Mouse (Mus musculus) forebrain, embryonic 10.5 days (tissue): ENCODE measurements around the gene Afg1l. TPM values are rescaled to one million over a fixed set of nuclear protein-coding genes. Genes with fewer than 3 reads are reported as not detected.

Source experiments
- DNase-seq: peaks from one replicate; pipeline ENCODE4 v3.0.0-alpha.2; 2017; ENCODE audit warnings: low spot score; ENCODE audit errors: extremely low spot score
- H3K27ac ChIP-seq: fragments of 300-500 bp; sonication (generic); 2 replicates; pipeline ENCODE4 v1.5.1; 2016; ENCODE audit warnings: mild to moderate bottlenecking
- H3K27me3 ChIP-seq: fragments of 300-500 bp; sonication (generic); 2 replicates; pipeline ENCODE4 v1.6.1; 2016; ENCODE audit warnings: mild to moderate bottlenecking; ENCODE audit not compliant: poor library complexity, severe bottlenecking
- H3K36me3 ChIP-seq: fragments of 300-500 bp; sonication (generic); replicated peaks from 2 replicates; pipeline ENCODE4 v1.6.1; 2016; ENCODE audit warnings: mild to moderate bottlenecking, moderate library complexity
- H3K4me1 ChIP-seq: fragments of 300-500 bp; sonication (generic); 2 replicates; pipeline ENCODE4 v1.6.1; 2016
- H3K4me3 ChIP-seq: fragments of 300-500 bp; sonication (generic); 2 replicates; pipeline ENCODE4 v1.5.1; 2016; ENCODE audit warnings: mild to moderate bottlenecking, moderate library complexity
- H3K9me3 ChIP-seq: fragments of 300-500 bp; sonication (generic); 2 replicates; pipeline ENCODE4 v1.6.1; 2016; ENCODE audit warnings: mild to moderate bottlenecking, moderate library complexity
- WGBS: fragments of 180-500 bp; shearing (Covaris S2); methylation state at CpG from one replicate; pipeline ENCODE4 v1.1.7; 2016; 5-methylcytosine and 5-hydroxymethylcytosine counted together
- polyA plus RNA-seq: library from polyadenylated mRNA; unstranded; fragments of >200 nt; fragmentation: Nextera tagmentation; extraction: Ambion mirVana; gene quantifications from 2 replicates; pipeline ENCODE4 v1.2.1, GENCODE M21; 2016

The Afg1l gene
- 3.6 TPM in 2 replicates for polyA plus RNA-seq

DNA sequence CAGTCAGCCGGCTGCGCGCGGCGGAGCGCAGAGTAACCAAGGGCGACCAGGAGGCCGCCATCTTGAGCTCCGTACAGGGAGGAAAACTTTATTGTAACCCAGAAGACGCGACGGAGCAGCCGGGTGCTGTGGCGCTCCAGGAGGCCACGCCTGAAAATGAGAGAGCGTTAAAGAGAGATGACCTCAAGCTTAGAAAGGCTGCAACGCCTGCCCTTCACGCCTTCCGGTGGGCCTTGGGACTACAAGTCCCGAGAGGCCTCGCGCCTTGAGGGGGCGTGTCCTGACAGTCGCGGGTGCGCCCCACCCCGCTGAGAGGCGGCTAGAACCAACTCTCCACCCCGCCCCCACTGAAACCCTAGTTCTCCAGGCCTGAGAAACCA, at the start of gene Afg1l:
TSS of gene Afg1l (minus strand) at position 225 of the 380 bp plus-strand sequence.
- no peaks in the 10 kb centered on the region for H3K9me3 ChIP-seq
- no peaks in the 10 kb centered on the region for H3K36me3 ChIP-seq
- peaks cover 18% of the 10 kb centered on the region for H3K4me1 ChIP-seq
- peak; percentile 89 for DNase-seq
- H3K4me3 ChIP-seq: peak within 1 kb of the TSS; percentile 83
- H3K27me3 ChIP-seq: no peaks in the 10 kb centered on the region
- under 1% methylated on average over 29 of the region's 29 CpGs for WGBS
- H3K27ac ChIP-seq: peak within 1 kb of the TSS; percentile 96

DNA sequence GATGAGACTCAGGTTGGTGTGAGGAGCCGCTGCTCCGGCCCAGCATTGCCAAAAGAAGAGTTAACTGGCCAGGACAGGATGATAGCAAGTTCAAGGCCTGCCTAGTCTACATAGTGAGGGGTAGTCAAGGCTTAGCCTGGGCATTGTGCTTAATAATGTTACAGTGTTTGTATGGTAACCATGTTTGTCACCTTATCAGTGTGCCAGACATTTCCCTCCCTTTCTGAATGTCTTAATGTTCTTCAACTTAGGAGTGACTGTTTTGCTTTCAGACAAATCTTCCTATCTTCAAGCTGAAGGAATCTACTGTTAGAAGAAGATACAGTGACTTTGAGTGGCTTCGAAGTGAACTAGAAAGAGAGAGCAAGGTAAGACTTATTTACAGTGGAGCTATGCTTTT, 47.3 kb upstream of the Afg1l start:
- no peaks in the 10 kb centered on the region for H3K27me3 ChIP-seq
- H3K4me3 ChIP-seq: no peak overlapping the region
- no peak for DNase-seq
- no peak overlapping the region for H3K27ac ChIP-seq
- peaks cover 54% of the 10 kb centered on the region for H3K36me3 ChIP-seq
- peaks cover 29% of the 10 kb centered on the region for H3K4me1 ChIP-seq
- H3K9me3 ChIP-seq: no peaks in the 10 kb centered on the region
- WGBS: 97% methylated on average over 3 of the region's 3 CpGs

DNA sequence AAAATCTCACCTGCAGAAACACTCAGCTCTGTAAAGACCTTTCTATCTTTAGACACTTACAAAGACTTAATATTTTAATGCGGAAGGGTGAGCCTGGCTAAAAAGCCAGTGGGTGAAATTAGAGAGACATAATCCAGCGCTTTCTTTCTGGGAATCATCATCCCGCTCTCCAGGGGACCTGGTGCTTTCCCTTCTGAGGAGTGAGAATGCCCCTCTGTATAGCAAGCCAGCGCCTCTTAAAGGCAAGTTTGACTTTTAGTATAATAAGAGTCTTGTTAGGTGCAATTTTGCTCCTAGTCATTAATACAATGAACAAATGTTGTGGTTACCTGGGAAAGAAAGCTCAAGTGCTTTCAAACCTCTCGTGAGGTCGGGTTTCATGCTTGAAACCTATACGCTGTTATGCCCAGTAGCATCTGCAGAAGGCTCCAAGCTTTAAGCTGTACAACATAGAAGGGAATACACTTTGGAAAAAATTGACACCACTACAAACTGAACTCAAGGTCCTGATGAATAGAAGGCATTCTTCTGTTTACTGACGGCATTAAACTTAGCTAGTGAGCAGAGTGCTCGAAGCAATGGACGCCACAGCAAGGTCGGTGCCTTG, 45.3 kb upstream of the Afg1l start:
- Histone ChIP-seq H3K4me3 (no peak overlapping the region), H3K27me3 (no peaks in the 10 kb centered on the region), H3K27ac (no peak overlapping the region), H3K4me1 (peaks cover 29% of the 10 kb centered on the region), H3K36me3 (peaks cover 36% of the 10 kb centered on the region), H3K9me3 (no peaks in the 10 kb centered on the region)
- DNase-seq: no peak
- 43% methylated on average over 11 of the region's 11 CpGs for WGBS

DNA sequence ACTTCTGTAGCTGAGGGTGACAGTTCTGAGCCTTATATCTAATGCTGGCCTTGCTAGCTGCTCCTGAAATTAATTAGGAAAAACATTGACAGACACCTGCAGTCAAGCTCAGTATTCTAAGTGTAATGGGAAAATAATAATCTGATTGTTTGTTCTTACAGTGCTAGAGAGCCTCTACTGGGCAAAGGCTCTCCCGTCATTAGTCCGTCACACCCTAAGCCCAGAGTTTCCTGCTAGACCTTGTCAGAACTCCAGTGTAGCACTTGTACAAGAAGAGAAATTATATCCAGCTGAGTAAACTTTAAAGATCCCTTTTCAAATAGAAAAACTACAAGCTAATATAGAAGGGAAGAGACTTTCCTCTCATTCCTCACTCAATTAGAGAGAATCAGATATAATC, 44.5 kb upstream of the Afg1l start:
- Histone ChIP-seq H3K27ac (no peak overlapping the region), H3K9me3 (no peaks in the 10 kb centered on the region), H3K4me1 (peaks cover 29% of the 10 kb centered on the region), H3K36me3 (peaks cover 29% of the 10 kb centered on the region), H3K27me3 (no peaks in the 10 kb centered on the region), H3K4me3 (no peak overlapping the region)
- WGBS: 31% methylated on average over 2 of the region's 2 CpGs
- no peak for DNase-seq

DNA sequence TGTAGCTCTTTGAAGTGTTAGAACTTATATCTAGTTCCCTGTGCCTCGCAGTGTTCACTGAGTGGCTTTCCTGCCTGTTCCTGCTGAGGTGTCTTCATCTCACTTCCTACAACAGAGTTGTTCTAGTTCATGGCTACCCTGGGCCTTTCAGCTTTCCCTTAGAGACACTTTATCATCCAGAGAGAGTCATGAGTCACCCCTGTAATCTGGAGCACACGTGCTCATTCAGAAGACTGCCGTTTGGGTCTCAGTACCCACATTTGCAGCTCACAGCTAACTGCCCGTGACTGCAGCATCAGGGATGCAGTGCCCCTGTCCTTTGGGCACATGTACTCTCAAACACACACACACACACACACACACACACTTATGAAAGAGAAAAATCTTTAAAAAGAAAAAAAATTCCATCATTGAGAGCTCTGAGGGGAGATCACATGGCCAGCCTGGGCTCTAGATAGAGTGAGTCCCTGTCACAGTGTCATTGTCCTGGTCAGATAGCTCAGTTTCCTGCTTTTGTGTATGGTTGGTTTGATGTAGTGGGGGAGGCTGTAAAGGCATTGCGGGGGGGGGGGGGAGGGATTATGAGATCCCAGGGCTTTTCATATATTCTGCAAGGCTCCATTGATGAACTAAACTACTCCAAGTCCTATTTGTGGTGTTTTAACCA, 43.1 kb upstream of the Afg1l start:
- no peak for DNase-seq
- peaks cover 14% of the 10 kb centered on the region for H3K36me3 ChIP-seq
- H3K9me3 ChIP-seq: no peaks in the 10 kb centered on the region
- no peak overlapping the region for H3K27ac ChIP-seq
- no peaks in the 10 kb centered on the region for H3K27me3 ChIP-seq
- WGBS: 78% methylated on average over 5 of the region's 5 CpGs
- H3K4me1 ChIP-seq: peaks cover 29% of the 10 kb centered on the region
- H3K4me3 ChIP-seq: no peak overlapping the region

DNA sequence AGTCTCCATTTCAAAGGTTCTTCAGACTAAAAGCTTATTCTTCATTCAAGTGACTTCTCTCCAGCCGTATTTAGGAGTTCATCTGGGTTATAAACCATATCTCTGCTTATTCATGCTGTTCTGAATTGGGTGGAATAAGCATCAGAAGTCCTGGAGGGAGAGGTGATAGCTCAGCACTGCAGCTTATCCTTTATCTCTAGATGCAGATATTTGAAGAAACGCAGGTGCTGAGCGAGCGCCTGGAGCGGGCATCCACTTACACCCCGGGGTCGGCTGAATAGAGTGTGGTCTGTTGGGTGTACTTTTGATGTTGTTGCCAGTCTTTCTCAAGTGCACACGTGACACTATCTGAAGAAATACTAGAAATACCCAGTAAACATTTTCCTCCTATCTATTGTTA, 40.0 kb upstream of the Afg1l start:
- Histone ChIP-seq H3K4me3 (no peak overlapping the region), H3K9me3 (no peaks in the 10 kb centered on the region), H3K27me3 (no peaks in the 10 kb centered on the region), H3K4me1 (peaks cover 16% of the 10 kb centered on the region), H3K27ac (no peak overlapping the region), H3K36me3 (peaks cover 4% of the 10 kb centered on the region; the same call in 1 of the 2 replicates)
- WGBS: 93% methylated on average over 8 of the region's 8 CpGs
- no peak for DNase-seq

DNA sequence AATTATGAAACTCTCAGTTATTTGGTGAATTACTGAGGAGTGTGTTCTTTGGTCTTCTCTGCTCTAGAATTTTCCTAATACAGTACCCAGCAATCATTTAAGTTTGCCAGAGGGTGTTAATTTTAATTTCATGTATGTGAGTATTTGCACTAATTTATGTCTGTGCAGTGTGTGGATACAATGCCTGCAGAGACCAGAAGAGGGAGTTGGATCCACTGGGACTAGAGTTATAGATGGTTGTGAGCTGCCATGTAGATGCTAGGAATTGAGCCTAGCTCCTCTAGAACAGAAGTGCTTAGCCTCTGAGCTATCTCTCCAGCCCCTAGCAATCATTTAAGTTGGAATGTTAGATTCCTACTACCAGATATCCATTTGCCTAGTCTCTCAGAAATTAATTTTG, 35.8 kb upstream of the Afg1l start:
- Histone ChIP-seq H3K36me3 (peaks cover 33% of the 10 kb centered on the region), H3K4me3 (no peak overlapping the region), H3K9me3 (no peaks in the 10 kb centered on the region), H3K27ac (no peak overlapping the region), H3K27me3 (no peaks in the 10 kb centered on the region), H3K4me1 (no peaks in the 10 kb centered on the region)
- no peak for DNase-seq

DNA sequence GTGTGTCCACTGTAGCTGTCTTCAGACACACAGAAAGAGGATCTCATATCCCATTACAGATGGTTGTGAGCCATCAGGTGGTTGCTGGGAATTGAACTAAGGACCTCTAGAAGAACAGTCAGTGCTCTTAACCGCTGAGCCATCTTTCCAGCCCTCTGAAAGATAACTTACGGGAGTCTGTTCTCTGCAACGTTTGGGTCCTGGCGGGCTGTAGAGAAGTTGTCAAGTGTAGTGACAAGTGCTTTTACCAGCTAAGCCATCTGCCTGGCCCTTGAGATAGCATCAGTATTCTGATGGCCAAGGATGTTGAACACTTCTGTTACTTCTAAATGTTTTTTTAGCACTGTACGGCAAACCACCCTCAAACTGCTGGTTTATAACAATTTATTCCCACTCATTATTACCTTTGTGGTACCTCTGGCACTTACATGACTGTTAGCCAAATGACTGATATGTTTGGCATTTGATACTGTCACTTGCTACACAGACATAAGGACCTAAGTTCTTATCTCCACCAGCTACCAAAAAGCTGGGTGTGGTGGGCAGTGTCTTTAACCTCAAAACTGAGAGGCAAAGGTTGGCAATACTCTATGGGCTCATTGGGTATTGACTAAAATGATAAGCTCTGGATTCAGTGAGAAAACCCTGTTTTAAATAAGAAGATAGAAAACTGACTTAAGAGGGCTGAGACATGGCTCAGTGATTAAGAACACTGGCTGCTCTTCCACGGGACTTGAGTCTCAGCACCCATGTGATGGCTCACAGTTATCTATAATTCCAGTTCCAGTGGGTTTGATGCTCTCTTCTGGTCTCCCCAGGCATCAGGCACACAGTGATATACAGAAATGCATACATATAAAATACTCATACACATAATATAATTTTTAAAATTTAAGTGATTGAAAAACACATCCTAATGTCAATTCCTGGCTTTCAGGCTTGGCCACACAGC, 33.1 kb upstream of the Afg1l start:
- H3K4me3 ChIP-seq: no peak overlapping the region
- peaks cover 58% of the 10 kb centered on the region for H3K36me3 ChIP-seq
- WGBS: 92% methylated on average over 6 of the region's 6 CpGs
- no peaks in the 10 kb centered on the region for H3K27me3 ChIP-seq
- H3K27ac ChIP-seq: no peak overlapping the region
- no peak for DNase-seq
- H3K4me1 ChIP-seq: no peaks in the 10 kb centered on the region
- H3K9me3 ChIP-seq: no peaks in the 10 kb centered on the region

DNA sequence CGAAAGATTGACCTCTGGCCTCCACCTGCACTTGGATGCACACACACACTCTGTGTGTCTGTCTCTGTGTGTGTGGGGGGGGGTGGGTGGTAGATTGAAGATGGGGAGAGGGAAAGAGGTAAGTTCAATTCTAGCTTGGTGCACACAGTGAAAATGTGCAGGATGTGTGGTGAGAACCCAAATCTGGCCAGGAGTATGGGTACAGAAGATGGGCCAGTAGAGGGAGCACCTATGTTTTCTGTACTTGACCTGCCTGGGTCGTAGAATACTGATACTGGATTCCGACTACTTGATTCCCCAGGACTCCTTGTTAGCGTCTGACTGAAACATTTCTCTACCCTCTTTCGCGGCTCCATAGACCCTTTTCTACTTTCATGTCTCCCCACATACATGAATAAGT, 31.8 kb upstream of the Afg1l start:
- H3K4me3 ChIP-seq: no peak overlapping the region
- no peaks in the 10 kb centered on the region for H3K4me1 ChIP-seq
- peaks cover 69% of the 10 kb centered on the region for H3K36me3 ChIP-seq
- DNase-seq: no peak
- H3K9me3 ChIP-seq: no peaks in the 10 kb centered on the region
- no peaks in the 10 kb centered on the region for H3K27me3 ChIP-seq
- 86% methylated on average over 6 of the region's 6 CpGs for WGBS
- H3K27ac ChIP-seq: no peak overlapping the region

DNA sequence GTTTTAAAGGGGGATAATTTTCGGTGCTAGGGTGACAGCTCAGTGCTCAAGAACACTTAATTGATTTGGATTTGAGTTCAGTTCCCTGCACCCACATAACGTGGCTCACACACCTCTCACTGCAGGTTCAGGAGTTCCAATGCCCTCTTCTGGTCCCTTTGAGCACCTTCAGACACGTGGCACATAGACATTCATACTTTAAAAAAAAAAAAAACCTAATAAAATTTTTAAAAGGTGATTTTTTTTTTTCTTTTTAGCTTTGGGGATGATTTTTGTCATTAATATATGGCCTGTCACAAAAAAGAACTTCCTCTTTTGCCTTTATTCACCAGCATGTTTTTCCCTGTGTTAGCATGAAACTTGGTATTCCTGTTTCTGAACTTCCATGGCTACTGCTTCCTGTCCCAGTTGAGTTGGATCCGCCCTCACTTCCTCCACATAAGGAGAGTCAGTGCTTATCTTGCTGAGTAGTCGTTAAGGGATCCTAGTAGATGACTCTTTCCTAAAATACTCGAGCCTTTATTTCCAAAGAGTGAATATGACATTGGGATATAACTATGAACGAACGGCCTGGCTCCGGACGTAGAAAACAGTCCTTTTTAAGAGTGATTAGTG, 25.8 kb upstream of the Afg1l start:
- Histone ChIP-seq H3K9me3 (no peaks in the 10 kb centered on the region), H3K4me3 (no peak overlapping the region), H3K36me3 (peaks cover 46% of the 10 kb centered on the region), H3K4me1 (peaks cover 16% of the 10 kb centered on the region), H3K27ac (no peak overlapping the region), H3K27me3 (no peaks in the 10 kb centered on the region)
- no peak for DNase-seq
- WGBS: 93% methylated on average over 10 of the region's 10 CpGs

DNA sequence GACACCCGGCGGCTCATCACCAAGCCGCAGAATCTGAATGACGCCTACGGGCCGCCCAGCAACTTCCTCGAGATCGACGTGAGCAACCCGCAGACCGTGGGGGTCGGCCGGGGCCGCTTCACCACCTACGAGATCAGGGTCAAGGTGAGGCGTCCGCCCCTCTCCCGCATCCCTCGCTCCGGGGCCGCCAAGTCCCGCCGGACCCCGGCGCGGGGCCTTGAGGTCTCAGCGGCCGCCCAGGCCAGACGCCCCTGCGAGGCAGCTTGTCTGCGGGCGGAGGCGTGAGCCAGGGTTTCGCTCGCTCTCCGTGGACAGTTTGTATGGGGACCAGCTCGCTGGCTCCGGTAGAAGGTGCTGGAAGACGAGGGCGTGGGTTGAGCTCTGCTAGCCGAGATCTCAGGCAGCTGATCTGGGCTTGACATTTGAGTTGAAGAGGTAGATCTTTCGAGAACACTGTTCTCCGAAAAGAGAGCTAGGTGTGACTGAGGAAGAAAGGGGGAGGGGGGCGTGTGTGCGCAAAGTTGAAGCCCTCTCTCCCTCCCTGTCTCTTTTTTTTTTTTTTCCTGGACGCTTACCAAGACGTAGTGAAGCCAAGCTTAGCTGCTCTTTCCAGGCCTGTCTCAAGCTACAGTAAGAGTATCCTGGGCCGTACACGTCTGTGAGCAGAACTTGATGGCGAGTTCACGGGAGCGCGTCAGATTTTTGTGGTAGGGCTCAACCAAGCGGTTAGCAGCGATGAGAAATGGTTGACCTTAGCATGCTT, 24.2 kb upstream of the Afg1l start:
- Histone ChIP-seq H3K4me3 (peak overlapping the region; percentile 89), H3K36me3 (peaks cover 29% of the 10 kb centered on the region), H3K4me1 (peaks cover 16% of the 10 kb centered on the region), H3K9me3 (no peaks in the 10 kb centered on the region), H3K27me3 (no peaks in the 10 kb centered on the region), H3K27ac (peak overlapping the region; percentile 96)
- DNase-seq: peak; percentile 62
- 1% methylated on average over 55 of the region's 55 CpGs for WGBS

DNA sequence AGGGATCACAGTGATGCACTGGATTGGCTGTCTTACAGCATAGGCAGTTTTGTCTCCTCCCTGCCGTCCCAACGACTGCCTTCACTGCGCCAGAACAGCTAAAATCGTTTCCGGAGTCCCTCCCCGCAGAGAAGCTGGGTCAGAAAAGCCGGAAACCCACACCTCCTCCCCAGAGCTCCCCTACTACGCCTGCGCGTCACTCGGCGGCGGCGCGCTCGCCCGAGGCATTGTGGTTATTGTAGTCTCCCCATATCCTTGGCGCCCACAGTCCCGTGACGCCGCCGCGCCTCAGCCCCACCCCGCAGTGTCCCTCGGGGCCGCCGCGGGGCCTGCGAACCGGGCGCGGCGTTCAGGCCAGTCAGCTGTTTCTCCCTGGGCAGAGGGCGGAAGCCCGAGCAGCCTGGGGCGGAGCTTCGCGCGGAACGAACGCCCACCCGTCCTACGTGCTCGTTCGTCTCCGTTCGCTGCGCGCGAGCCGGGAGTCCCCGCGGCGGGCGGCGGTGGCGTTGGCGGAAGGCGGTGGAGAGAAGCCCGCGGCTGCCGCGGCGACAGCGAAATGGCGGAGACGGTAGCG, 23.5 kb upstream of the Afg1l start, which contains the start of gene Snx3:
TSS of gene Snx3 (plus strand) at position 256 of the 574 bp plus-strand sequence.
- Histone ChIP-seq H3K9me3 (no peaks in the 10 kb centered on the region), H3K36me3 (peaks cover 22% of the 10 kb centered on the region), H3K27me3 (no peaks in the 10 kb centered on the region), H3K4me3 (peak within 1 kb of the TSS; percentile 89), H3K4me1 (peaks cover 16% of the 10 kb centered on the region), H3K27ac (peak within 1 kb of the TSS; percentile 96)
- peak; percentile 97 for DNase-seq
- under 1% methylated on average over 68 of the region's 68 CpGs for WGBS
